Mouse (Mus musculus) lung, postnatal 4 days (tissue): Measurements from ENCODE around the gene Cenpp.

Source experiments
- DNase-seq, 2 experiments: peaks; one replicate each; pipeline ENCODE4 v3.0.0; 2021

Cenpp gene

DNA sequence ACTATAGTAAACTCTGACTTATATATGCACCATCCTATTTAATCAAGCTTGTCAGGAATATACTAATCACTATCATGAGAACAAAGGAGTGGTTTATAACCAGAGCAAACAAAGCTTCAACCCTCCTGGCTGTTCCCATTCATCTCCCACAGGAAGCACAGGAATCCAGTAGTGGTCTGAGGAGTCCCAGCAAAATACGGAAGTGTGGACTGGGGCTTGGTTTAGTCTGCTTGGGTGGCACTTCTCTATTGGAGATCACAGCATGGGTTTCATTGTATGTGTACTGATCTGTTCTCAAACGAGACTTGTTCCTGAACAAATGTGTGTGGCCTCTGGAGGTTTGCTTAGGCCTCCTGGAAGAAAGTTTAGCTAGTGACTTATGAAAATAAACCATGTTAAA, 133.8 kb downstream of the Cenpp start:
- peak; percentile 26 to 27 for DNase-seq

DNA sequence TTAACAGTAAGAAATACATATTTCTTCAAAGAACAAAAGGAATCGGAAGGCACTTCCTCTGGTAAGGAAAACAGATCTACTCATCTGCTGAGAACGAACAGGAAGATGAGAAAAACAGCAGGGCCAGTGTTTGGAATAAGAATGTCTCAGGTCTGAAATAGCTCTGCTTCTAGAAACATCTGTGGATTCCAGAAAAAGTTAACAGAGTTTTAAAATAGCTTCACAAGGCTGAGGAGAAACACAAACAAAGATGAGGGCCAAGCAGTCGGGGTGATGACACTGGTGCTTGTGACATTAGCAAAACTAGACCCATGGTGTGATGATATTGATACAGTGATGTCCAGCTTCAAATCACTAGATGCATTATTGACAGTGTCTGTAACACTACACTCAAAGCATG, 145.4 kb downstream of the Cenpp start:
- peak in 1 of 2 experiments; percentile 28 for DNase-seq

DNA sequence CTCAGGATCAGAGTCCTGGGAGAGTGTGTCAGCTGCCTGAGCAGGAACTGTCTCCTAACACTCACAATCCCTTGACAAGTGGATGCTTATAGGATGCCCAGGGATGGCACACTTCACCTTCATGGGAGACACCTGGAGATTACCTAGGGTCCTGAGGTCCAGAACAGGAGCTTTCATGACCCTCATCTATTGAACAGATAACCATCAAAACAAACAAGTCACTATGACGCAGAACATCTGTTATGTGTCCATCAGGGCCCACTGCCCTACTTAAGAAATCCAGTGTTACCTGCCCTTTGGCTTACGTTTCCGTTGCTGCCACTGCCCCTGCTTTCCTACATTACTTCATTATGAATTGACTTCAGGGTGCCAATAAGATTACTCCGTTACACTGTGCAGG, 146.8 kb downstream of the Cenpp start:
- no peak for DNase-seq

DNA sequence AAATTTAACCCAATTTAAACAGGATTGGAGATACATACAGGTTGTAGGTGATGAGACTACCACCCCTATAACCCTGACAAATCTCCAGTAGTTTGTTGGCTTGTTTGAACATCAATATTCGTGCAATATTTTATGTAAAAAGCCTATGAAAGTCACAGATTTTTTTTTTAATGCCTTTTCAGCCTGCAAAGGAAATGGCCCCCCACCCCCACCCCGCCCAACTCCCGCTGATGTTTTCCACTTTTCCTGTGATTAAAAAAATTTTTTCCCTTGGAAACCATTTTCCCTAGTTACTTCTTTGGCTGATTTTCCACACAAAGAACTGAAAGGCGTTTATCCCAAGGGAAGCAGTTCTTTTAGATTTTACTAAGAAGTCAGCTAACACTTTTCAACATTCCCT, 148.1 kb downstream of the Cenpp start, which contains the start of gene Ecm2:
TSS of gene Ecm2 (plus strand) at position 301 of the 400 bp plus-strand sequence.
- no peak for DNase-seq

DNA sequence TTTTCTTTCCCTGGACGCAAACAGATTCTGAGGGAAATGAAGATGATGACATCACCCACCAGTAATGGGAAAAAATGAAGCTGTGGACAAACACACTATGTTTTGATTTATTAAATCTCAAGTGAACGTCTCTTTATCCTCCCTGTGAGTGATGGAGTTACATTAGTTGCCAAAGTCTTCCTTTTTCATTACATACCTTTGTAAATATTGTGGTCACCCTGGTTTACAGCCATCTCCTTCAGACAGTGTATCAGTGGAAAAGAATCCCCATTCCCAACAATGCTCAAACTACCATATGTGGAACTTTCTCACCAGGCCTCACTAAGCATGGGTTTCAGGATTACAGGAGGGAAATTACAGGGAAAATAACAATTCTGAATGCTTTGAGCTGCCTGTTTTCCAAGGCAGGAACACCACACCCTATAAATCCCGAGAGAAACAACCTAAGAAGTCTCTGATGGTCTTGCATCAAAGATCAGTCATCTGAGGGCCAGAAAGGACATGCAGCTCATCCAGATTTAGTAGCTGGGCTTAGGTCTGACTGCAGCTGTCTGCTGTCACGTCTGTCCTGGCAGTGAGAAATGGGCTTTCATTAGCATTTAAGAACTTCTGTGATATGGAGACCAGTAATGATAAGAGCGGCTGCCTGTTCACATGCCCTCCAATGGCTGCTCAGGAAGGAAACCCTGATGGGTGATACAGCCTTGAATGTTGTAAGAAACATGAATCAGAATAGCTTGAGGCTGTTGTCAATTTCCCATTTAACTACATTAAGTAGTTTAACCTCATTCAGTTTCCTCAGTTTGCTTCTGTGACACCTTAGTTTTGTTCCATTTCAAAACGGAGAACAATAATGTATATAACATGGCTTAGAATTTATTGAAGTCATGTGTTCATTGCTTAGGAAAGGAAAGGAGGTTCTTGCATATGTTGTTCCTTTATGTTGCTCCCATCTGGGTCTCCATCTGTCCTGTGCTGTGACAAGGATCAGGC, 159.9 kb downstream of the Cenpp start, which contains the start of gene Tes3-ps:
TSS of gene Tes3-ps (plus strand) at position 943 of the 993 bp plus-strand sequence.
- no peak for DNase-seq

DNA sequence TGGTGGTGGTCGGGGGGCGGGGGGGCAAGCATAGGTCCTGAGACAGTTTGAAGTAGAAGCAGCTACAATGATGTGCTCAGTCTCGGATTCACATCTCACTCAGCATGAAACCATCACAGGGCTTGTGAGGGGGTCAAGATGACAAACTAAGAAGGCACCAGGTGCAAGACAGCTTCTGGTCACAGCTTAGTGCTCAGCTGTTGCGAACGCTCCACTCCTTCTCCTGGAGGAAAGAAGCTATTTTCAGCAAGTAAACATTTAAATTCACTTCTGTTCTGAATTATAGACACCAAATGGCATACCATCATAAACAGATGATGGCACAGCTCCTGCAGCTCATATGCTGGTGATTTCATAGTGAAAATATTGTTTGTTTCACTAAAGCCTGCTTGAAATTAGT, 167.2 kb downstream of the Cenpp start:
- DNase-seq, result peak in 1 of 2 experiments; percentile 27

DNA sequence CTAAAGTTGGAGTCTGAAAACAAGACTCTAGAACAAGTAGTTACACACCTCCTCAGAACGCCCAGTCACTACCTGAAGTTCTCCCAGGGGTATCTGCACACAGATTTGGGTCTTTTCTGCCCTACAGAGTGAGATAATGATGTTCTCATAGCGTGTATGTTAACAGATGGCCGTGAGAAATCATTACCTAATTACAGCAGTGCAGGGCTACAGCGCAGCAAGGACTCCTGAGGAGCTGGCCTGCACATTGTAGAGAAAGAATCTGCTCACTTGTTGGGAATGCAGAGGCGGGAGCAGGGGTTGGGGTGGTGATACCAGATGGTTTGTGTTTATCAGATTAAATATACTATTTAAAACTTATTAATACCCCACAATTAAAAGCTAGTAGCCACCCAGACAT, 172.0 kb downstream of the Cenpp start:
- peak; percentile 32 to 63 for DNase-seq

DNA sequence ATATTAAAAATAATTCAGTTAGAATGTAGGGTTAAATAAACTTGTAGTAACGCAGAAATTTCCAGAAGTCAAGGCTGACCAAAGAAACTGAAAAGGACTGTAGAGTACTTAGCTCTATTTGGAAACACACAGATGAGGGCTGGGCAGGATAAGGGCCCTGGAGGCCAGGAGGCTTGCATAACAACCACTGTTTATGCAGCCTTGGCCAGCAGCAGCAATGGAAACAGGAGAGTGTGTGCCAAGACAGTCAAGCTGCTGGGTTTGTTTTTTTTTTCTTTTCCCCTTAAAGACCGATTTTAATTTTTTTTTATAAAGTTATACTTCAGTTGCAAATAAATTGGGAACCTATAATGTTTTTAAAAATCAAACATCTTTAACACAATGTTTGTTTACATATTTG, 172.5 kb downstream of the Cenpp start:
- DNase-seq, result peak; percentile 83 to 93

DNA sequence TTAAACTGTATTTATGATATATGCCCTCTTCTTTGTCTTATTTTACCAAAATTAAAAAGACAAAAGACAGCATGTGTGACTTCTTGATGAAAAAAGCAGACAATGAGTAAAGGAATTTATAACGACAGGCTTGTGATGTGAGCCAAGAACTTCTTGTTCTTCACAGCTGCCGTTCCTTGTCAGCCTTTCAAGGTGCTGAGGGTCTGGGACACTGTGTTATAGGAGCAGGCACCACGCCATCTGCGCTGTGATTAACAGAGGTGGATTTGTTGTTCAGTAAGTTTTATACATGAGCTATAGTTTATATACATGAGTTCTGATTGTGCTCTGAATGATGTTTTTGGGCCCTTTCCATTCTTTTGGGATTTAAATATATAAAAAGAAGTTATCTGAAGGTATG, 173.2 kb downstream of the Cenpp start:
- peak in 1 of 2 experiments; percentile 44 for DNase-seq

DNA sequence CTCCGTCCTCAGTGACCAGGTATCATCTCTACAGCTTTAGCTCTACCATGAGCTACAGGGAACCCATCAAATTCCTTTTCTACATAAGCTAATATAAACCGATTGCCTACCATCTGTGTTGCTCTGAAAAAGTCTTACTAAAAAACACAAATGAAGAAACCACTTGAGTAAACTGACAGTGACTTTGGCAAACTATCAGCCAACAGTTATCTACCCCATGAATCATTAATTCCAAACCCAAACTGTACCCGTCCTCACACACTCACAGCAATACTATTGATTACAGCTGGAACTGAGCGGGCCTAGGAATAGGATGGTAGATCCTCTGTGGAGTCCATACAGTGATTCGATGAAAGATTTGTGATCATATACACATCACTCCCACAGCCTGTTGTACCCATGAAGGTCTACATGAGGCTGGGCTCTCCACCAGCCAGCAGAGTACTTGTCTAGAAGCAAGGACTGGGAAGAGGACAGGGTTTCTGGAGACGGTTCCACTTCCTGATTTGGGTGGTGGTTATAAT, 173.7 kb downstream of the Cenpp start:
- DNase-seq, result no peak

DNA sequence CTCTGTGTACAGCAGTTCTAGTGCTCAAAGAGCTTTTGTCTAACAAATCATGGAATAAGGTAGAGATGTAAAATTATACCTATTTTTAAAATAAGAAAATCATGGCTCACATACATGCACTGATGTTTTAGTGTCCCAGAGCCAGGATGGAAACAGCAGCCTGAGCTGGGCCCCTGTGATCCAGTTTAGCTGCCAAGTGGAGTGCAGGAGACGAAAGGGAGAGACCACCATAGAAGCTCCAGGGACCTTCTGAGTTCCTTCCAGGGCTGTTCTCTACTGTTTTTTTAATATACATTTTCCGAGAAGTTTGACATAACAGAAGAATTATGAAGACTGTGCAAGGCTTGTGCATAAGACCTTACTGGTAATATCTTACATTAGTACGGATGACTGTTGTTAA, 174.7 kb downstream of the Cenpp start:
- no peak for DNase-seq

DNA sequence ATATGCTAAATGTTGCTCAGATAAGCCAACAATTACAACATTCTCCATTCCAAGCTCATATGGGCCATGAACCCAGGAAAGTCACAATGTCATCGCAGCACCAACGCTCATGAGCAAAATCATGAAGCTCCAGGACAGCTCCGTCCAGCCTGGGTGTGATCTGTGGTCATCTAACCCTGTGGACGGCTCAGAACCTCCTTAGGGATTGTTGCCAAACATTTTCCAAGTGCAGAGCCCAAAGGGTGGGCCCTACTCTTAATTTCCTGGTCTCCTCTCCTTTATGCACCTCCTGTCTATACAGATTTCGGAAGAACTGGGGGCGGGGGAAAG, 179.9 kb downstream of the Cenpp start:
- DNase-seq, result peak in 1 of 2 experiments; percentile 69

DNA sequence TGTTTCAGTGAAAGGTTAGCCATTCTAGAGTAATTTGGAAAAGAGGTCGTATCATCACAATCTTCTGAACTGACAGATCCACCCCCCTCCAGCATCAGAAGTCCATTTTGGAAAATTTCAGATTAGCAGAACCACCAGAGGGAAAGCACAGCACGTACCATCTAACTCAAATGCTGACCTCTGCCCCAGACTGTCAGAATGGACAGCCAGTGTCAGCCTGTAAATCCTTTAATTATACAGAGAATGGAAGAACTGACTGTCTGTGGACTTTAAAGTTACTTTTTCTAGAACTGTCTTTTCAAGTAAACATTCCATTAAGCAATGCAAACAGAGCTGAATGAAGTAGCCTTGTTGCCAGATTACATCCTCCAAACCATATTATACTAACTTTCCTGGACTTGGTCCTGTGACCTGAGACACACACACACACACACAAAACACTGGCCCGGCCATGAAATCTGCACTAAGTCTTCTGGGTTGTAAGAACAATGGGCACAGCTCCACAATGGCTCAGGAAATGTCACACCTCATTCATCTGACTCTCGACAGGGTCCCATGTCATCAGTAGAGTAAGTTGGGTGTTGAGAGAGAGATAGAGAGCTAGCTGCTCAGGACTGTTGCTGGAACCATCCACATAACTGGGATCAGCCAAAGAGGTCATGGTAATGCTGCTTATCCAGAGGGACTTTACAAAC, 180.5 kb downstream of the Cenpp start:
- peak; percentile 65 to 86 for DNase-seq

DNA sequence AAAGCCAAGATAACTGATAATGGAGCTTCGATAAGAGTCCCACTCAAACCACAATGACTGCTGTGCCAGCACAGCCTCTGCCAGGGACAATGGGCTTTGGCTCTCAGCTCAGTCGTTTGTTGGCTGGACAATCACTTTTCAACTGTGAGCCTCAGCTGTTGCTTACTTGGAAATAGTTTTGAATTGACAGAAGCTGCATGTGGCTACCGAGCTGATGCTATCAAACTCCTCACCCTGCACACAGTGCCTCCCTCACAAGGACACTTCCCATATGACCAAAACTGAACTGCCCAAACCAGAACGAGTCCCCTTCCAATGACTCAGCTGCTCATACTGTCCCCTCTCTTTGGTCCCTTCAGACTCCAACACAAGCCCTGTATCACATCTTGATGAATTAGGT, 181.8 kb downstream of the Cenpp start:
- peak; percentile 28 to 75 for DNase-seq

DNA sequence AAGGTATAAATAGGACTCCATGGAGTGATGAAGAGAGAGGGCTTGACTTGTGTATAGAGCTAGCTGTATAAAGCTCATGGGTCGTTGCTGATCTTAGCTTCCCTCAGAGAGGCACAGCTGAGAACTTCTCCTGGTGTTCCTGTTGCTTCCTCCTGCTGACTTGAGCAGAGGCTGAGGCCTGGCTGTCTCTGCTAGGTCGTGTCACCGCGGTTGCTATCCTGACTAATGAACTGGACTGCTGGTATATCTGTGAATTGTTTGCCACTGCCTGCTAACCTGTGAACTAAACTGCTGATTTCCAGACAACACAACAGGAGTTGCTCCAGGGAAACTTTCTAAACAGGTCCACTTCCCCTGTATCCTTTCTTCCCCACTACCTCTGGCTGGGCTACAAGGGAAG, 182.3 kb downstream of the Cenpp start:
- DNase-seq, result no peak

DNA sequence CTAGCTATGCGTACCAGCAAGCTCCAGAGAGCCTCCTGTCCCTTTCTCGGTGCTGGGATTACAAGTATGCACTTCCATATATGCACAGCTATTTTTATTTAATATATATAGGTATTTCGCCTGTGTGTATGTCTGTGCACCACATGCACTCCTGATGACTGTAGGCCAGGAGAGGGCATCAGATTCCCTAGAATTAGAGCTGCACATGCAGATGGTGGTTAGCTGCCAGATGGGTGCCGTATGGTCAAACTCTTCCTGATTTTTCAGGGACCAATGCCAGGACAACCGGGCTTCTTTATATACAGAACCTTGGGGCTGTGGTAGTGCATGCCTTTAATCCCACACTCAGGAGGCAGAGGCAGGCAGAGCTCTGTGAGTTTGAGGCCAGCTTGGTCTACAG, 183.6 kb downstream of the Cenpp start:
- no peak for DNase-seq

DNA sequence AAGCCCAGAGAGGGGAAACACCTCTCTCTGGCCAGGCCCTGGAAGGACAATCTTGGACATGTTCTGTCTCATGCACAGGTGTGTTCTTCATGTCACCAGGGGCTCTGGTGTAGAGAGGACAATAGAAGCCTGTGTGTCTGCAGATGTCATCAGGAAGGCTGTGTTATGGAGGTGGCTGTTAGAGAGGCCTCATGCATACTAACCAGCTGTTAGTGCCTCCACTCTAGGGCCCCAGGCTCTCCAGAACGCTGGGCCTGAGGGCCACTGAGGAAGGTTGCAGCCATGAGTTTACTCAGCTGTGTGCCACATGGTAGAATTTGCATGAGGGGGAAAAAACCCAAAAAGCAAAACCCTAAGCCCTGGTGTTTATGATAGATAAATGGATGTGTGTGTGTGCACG, 185.0 kb downstream of the Cenpp start:
- DNase-seq, result no peak

DNA sequence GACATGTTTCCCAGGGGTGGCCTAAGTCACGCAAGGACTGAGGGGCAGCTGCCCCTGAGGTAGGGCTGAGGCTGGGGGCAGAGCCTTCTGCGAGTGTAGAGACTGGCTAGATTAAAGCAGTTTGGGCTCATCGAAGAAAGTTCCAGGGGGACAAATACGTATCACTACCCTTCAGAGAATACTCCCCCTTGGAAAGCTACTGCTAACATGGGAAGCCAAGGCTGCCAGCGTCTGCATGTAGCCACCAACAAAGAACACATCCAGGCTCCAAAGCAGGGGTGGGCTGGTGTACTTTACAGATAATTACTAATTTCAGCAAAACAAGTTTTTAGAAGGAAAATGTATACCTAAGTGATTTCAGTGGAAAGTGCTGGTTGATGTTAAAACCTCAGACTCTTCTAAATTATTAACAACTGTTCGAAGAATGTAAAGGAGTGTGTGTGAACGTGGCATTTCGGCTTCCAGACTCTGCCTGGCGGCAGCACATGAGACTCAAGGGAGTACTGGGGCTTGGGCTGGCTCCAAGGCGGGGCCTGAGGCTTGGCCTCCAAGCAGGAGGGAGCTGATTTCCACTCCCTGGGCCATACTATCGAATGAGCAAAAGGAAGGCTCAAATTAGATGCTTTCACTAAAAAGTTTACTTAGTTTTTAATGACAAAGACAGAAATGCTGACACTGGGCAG, 186.1 kb downstream of the Cenpp start:
- DNase-seq, result peak; percentile 43 to 78

DNA sequence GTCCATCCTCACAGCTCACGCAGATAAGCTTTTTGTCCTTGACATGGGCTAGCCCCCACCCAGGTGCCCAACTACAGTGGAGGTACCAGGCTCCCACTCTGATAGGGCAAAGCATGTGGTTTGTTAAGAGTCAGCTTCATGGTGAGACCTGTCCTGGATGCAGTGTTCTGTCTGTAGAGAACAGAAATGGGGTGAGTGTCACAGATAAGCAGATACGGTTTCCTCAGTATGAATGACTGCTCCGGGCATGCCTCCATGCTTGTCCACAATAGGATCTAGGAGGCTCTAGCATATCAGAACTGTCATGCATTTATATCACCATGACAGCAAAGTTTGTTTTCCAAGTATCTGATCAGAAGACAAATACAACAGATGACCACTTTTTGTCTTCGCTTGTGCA, 186.7 kb downstream of the Cenpp start:
- no peak for DNase-seq

DNA sequence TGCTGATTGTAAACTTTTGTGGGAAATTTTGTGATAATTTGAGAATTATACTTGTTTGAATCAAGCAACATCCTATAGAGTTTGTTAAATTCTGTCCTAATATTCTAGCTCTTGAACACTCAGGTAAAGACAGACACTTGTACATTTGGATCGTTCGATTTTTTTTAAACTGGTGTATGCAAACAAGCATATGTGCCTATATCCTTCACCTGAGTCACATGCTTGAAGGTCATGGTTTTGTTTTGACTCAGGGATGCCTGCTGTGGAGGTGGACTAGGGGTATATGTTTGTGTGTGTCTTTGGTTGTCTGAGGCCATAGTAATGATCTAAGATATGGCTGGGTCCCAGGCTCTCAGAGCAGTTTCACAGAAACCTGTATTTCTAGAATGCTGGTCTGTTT, 189.7 kb downstream of the Cenpp start:
- no peak for DNase-seq

DNA sequence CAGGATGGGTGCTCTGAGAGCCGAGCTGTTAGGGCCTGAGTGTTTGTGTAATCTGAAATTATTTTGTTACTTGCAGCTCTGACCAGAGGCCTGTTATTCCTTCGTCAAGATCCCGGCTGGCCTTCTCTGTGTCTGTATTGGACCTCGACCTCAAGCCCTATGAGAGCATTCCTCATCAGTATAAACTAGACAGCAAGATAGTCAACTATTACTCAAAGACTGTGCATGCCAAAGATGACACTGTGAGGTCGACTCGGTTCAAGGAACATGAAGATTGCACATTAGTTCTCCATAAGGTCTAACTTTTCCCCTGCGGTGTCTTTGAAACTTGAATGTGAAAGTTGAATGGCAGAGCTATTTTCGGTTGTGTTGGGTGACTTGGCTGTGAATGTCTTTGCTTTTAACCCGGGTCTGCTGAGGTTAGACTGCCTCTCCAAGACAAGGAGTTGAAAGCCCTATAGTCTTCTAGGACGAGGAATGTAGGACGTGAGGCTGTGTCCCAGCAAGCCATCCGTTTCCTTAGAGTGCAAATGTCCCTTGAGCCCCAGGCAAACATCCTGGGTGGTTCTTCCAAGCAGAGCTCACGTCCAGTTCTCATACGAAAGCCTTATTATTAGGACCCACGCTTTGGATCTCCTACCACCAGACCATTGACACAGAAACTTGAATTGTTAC, 191.0 kb downstream of the Cenpp start:
- DNase-seq, result peak; percentile 52 to 64

DNA sequence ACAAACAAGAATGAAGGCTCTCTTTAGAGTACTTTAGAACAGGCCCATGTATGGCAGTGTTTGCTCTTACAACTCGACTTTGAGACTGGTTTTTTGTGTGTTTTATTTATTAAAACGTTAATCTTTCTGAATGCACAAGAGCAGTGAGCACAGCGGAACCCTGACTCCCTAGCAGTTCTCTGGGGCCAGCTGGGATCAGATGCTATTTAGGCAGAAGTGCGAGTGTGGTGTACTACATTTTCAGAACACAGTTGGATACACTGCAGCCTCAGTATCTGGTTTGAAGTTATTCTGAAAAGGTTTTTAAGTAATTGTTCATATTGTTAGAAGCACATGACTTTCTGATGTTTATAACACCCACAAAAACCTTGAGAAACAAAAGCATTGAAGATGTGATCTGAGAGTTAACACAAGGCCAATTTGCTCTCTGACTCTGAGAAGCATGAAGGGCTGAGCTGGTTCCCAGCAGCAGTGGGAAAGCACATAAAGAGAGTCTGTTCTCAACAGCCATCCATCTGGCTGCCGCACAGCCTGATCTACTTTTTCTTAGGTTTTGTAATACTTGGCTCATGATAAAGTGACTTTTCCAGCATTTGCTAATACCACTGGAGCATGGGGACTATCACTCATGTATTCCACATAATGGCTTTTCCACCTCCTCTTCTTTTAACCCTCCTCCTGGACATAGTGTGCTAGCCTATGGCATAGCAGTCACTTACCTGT, 191.7 kb downstream of the Cenpp start:
- DNase-seq, result peak in 1 of 2 experiments; percentile 64
